Mouse (Mus musculus) skeletal muscle tissue, adult 2 months (tissue): Measurements from ENCODE around the gene Cuedc1.
A peak's percentile ranks its signal among the peaks of the same experiment; 100 is the strongest.

Experiments
- DNase-seq: peaks from one replicate; pipeline ENCODE4 v3.0.0-alpha.2; 2012; ENCODE audit warnings: low read depth, low spot score

Gene Cuedc1

DNA sequence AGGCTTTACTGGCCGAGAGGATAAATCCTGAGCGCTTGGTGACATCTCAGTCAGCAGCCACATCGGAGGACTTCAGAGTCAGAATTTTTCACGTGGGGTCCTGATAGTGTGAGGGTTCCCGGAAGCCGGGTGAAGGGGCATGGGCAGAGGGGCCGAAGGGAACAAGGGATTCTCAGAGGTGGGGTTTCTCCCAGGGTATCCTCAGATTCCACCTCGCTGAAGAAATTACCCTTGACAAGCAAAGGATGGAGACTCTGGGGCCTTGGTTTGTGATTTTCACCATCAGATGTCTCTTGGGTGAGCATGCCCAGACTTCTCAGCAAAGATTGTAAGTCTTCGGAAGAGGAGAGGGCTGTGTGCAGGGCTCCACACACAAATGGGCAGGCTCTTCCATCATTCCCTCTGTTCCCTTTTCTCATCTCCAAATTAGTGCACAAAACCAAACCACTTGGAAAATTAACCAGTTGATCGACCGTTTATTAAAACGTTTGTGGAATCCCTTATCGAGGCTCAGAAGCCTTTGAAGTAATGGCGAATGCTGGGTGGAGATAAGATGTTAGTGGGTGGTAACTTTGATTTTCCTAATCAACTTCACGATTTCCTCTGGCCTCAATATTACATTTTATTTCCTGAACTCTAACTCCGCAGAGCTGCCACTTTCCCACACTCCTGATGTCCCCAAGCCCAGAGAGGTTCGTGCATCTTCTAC lies at the start of gene Cuedc1:
Gene Cuedc1 (plus strand): TSS at position 38 of the 709 bp plus-strand sequence.
- no peak for DNase-seq

DNA sequence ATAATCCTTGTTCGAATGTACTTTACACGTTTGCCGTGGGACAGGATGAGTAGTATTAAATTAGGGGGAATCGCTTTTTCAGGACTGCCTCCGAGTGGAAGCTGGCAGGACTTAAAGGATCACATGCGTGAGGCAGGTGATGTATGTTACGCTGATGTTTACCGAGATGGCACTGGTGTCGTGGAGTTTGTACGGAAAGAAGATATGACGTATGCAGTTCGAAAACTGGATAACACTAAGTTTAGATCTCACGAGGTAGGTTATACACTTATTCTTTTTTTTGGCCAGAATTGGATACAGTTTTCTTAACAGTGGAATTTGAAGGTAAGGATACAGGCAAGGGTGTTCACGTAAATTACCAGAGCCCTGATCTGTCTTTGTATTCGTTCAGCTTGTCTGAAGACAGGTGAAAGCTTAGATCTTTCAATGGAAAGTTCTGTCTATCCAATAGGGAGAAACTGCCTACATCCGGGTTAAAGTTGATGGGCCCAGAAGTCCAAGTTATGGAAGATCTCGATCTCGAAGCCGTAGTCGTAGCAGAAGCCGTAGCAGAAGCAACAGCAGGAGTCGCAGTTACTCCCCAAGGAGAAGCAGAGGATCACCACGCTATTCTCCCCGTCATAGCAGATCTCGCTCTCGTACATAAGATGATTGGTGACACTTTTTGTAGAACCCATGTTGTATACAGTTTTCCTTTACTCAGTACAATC lies 48.7 kb upstream of the Cuedc1 start:
- no peak for DNase-seq

DNA sequence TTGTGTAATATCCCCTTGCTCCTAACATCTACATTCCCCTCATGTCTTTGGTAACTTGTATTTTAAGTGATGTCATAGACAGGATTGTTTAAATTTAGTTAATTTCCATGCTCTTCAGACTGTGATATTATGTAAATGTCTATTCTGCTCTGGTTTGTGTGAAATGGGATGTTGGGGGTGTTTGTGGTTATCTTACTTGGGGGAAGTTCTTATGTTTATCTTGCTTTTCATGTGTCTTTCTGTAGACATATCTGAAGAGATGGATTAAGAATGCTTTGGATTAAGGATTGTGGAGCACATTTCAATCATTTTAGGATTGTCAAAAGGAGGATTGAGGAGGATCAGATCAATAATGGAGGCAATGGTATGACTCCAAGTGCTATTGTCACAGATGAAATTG lies 48.1 kb upstream of the Cuedc1 start:
- DNase-seq: no peak

DNA sequence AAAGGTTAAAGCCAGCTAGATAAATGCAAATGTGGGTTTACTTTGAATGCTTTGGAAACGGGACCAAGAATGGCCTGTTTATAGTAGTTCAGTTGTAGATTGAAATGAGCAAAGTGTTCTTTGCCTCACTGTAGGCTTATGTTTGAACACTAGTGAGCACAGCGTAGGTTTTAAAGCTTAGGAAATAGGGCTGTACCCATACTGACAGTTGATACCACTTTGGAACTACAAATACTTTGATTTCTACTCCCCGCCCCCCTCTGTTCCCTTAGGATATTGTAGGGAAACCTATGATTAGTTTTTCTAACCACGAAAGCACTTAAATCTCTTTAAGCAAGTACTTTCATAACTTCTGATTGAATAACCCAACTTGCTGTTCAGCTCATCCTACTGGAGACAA lies 45.2 kb upstream of the Cuedc1 start:
- no peak for DNase-seq

DNA sequence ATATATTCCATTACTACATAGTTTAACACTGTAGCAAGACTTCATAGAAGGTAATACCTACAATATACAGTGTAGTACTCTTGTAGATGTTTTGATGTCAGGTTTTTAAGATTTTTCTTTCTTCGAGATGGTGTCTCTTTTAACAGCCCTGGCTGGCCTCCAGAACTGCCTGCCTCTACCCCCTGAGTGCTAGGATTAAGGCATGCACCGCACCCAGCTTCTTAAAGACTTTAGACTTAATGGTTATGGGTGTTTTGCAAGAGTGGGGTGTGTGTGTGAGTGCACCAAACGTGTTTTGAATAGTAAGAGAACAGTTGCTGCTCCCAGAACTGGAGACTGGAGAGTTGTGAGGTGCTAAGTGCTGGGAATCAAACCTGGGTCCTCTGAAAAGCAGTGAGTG lies 44.0 kb upstream of the Cuedc1 start:
- no peak for DNase-seq

DNA sequence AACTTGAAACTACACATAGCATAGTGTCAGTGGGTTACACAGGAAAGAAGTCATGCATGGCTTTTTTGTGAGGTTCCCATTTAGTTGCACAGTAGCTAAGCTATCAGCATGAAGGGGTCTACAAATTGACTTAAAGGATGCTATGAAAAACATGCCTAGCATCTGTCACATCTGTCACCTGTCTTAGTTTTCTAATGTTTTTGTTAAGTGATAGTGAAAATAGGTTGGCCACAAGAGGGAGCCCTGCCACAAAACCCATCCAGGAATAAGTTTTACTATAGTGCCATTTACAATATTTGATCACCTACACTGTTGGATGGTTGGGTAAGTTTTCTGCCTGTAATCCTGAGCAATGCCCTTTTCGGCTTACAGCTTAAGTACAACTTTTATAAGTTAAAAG lies 43.3 kb upstream of the Cuedc1 start:
- no peak for DNase-seq

DNA sequence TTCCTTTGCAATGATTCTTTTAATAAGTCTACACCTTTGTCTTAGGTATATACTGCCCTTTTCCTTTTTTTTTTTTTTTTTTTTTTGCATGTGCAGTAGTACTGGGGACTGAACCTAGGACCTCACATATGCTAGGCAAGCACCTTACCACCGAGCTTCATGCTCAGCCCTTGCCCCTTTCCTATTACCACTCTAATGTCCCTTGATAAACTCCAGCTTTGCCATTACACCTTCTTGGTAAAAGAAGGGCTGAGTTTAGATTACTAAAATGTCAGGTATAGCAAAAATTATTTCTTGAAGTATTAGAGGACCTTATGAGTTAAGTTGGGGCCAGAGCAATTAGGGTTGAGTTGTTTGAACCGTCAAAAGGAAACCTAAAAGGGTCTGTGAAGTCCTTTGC lies 42.1 kb upstream of the Cuedc1 start:
- no peak for DNase-seq

DNA sequence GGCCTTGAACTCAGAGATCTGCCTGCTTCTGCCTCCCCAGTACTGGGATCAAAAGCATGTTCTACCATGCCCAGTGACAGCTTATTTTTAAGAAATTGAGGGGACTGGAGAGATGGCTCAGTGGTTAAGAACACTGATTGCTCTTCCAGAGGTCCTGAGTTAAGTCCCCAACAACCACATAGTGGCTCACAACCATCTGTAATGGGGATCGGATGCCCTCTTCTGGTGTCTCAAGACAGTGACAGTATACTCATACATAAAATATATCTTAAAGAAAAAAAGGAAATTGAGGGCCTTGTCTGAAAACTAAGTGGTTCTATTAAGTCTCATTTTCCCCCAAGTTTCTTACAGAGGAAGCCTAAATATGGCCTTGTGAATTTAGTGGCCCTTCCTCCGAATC lies 40.1 kb upstream of the Cuedc1 start:
- DNase-seq: no peak

DNA sequence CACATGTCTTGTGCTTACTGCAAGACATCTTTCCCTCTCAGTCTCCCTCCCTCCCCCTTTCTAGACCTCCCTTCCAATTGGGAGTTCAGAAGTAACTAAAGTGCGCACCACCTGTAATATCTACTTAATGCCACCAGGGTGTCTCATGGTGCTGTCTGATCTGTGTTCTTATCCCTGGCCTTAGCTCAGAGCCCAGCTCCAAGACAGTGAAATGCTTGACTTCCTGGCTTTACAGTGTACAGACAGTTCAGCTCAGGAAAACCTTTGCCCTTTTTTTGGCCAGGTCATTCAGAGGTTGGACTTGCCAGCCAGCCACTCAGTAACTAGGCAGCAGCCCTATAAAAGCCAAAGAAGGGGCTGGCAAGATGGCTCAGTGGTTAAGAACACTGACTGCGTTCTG lies 38.7 kb upstream of the Cuedc1 start:
- peak; percentile 88 for DNase-seq

DNA sequence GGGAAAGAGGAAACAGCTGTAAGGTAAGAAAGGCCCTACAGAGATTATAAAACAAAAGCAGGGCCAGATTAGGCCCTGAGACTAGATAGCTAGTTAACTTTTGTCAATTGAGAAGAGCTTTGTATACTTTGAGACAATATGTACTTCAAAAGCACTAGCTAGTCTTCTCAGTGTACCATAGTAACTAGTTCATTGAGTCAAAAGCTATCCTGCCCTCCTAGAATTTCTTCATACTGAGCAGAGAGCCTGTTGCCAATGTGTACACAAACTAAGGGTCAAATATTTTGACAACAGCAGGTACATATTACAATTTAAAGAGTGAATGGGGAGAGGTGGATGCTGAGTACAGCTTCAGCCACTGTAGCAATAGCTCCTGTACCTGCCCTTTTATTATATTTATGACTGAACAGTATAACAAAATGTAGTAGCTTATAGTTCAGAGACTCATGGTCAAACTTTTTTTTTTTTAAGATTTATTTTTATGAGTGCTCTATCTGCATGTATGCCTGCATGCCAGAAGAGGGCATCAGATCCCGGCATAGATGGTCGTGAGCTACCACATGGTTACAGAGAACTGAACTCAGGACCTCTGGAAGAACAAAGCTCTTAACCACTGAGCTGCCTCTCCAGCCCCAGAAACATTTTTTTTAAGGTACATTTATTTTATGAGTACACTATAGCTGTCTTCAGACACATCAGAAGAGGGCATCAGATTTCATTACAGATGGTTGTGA lies 35.8 kb upstream of the Cuedc1 start:
- DNase-seq: no peak

DNA sequence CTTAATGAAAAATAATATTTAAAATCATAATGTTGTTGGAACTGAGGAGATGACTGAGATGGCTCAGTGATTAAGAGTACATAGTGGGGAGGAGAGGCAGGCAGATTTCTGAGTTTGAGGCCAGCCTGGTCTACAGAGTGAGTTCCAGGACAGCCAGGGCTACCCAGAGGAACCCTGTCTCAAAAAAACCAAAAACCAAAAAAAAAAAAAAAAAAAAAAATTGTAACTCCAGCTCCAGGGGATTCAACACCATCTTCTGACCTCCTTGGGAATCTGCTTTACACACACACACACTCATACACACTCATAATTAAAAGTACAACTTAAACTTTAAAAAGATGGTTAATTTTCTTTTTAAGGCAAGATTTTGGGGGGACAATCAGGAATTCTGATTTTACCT lies 32.1 kb upstream of the Cuedc1 start:
- DNase-seq: no peak

DNA sequence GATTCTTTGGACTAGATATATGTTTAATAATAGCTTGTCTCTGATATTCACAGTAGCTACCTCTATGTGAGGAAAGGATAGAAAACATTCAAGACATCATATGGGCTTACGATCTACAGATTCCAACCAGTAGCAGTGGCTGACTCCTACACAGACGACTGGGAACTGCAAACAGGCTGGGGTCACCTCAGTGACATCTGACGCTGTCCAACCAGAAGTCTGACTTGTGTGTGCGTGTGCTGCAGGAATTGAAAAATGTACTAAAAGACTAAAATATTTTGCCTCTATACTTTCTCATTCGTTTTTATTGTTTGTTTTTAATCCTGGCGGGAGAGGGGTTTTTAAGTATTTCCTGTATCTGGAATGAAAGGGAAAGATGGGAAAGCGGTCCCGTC lies 30.7 kb upstream of the Cuedc1 start:
- peak; percentile 44 for DNase-seq

DNA sequence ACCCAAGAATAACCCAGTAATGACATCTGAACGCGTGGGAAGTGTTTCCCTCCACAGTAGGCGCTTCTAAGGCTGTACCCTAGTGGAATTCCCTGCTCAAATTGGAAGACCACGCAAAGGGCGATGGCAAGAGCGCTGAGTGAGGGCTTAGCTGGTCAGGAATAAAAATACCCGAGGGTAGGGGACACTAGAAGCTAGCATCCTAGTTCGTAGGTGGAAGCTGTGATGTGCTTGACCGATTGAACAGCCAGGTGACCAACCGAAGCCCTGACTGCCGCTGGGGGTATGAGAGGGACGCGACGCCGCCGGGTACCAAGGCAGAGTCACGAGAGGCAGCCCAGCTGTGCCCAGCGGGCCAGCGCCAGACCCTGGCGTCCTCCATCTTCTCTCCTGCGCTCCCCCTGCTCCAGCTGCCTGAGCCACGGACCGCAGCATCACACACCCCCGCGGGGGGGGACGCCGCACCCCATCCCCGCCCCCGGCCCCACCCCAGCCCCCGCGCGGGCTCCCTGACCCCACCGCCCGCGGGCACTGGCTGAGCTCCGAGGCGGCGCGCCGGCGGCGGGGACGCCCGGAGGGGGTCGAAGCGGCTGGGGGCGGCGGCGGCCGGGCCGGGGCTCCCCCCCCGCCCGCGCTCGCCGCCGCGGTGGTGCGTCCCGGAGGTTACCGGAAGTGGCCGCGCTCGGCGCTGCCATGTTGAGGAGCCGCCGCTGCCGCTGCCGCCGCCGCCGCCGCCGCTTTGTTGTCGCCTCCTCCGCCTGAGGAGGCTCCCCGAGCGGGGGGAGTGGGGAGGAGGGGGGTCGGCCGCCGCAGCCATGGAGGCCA lies 30.1 kb upstream of the Cuedc1 start, which contains the start of gene Vezf1:
Gene Vezf1 (plus strand): TSS at position 694 of the 825 bp plus-strand sequence.
- DNase-seq: peak; percentile 76

DNA sequence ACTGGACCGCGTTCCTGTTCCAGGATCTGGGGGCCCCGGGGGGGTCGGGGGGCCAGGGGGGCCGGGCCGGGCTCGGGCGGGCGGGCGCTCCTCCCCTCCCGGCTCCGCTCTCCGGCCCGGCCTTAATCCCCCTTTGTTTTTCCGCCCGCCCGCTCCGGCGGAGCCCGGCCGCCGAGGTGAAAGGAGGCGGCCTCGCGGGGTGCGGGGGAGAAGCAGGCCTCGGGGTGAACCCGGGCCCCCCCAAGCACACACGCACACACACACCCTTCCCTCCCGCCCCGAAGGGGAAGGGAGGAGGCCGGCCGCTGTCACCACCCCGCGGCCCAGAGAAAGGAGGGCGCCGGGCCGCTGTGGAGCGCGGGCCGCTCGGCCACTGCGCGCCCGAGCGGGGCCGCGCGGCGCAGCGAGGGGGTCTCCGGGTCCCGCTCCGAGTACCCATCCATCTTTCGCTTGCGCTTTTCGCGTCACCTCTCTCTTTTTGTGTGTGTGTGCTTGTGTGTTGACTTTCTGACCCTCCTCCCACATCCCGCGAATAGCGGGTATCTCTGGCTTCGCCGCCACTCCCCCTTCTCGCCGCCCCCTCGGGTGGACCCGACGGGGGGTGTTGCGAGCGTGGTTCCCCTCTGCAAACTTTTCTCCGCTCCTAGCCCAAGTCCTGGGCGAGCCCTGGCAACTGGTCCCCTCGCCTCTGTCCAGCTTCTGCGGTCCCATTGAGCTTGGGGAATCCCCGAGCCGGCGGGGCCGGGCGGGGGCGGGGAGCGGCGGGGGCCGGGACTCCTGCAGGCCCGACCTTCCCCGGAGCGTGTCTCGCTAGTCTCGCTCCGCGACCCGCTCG lies 29.2 kb upstream of the Cuedc1 start:
- DNase-seq: peak; percentile 70

DNA sequence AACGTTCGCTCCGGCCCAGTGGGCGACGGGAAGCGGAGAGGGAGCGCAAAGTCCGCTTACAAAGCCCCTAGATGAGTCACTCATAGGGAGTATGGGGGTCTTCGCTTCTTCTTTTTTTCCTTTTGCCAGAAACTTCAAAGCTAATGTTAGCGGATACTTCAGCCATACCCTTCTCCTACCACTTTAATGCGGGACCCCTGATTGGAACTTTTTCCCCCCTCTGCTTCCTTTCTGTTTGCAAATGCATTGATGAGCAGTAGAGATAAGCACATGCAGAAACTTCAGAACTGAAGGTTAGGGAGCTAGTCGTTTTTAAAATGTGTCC lies 28.6 kb upstream of the Cuedc1 start:
- no peak for DNase-seq

DNA sequence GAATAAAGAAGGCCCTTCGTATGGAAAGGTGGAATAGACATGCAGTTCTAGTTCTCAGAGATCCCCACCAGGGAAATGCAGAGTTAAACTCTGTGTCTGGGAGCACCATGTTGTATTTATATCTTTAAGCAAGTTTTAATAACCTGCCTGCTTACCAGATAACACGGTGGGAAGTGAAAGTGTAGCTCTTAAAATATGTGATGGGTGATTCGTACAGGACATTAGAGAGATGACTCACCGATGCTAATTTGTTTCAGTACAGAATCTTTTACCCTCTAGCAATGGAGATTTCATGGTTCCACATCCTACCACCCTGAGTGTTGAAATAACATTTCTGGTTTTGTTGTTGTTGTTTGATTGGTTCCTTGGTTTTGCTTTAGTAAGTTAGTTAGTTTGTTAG lies 27.5 kb upstream of the Cuedc1 start:
- no peak for DNase-seq

DNA sequence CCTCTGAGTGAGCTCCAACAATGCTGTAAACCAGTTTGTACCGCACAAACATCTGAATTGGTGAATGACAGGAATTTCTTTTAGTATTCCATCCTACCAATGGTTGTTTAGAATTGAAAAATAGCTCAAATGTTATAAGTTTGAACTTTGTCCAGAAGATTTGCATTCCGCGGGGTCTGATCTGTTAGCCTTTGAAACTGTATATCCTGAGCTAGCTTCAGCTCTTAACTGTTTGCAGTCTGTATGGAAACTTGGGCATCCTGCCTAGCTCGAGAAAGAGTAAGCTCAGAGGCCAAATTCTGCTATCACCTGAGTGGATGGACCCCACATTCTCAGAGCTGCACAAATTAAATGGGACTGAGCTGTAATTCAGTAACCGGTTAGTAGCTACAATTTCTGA lies 26.7 kb upstream of the Cuedc1 start:
- DNase-seq: no peak

DNA sequence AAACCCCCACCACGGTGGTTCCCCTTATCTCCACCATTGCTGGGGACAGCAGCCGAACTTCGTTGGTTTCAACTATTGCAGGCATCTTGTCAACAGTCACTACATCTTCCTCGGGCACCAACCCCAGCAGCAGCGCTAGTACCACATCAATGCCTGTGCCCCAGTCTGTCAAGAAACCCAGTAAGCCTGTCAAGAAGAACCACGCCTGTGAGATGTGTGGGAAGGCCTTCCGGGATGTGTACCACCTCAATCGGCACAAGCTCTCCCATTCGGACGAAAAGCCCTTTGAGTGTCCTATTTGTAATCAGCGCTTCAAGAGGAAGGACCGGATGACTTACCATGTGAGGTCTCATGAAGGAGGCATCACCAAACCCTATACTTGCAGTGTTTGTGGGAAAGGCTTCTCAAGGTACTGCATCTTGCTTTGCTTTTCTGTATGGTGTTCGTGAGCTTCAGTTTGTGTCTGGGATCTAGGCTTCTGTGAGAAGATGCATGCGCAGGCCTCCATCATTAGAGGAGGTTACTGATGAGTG lies 24.4 kb upstream of the Cuedc1 start:
- DNase-seq: no peak

DNA sequence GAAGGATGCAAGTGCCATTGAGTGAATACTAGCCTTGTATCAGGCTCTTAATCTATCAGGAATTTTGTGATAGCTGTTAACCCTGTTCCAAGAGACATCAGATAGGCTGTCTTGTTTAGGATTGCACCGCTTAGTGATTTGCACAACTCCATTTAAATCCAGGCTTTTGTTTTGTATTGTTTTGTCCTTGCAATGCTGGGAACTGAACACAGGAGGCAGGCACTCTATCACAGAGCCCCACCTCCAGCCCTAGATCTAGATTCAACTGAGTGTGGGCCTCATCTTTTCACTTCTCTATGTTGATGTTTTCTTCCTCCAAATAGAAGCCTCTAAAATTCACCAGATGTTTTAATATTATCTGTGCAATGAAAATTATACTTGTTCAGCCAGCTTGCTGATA lies 22.2 kb upstream of the Cuedc1 start:
- no peak for DNase-seq

DNA sequence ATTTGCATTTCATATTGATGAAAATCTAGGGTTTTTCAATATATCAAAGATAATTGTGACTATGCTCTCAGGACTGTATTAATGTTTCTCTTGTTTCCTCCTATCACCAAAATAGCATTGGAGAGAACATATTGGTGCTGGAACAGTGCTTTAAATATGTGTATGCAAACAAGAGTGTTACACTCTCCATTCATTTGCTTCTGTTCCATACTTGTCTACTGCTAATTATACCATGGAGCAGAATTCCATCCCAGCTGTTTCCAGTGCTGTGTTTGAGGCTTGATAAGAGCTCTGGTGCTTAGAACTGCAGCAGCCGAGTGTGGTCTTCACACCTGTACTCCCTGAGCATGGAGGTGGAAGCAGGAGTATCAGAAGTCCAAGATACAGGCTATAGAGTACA lies 21.5 kb upstream of the Cuedc1 start:
- DNase-seq: no peak

DNA sequence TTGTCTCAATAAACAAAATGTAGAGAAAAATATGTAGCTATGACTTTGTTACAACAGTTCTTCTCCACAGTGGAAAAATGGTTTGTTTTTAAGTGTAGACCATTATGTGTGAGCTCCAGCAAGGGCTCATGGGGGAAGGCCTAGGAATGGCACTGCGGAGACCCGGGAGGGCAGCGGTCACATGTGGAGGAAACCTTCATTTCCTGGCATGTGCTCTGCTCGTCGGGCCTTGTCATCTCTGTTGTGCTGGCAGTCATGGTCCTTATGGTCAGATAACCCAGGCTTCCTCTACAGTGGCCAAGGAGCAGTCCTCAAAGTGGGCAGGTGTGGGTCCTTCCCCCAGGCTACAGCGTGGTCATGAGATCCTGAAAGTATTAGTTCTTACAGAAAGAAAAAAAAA lies 14.2 kb upstream of the Cuedc1 start:
- no peak for DNase-seq
